Mouse (Mus musculus) thymus, postnatal 36 days (tissue): Measurements from ENCODE around the gene Nmb.

Experiments
- DNase-seq, 2 experiments: peaks; one replicate each; pipeline ENCODE4 v3.0.0; 2022; ENCODE audit warnings: mixed read lengths in 2 of 2

Gene Nmb

DNA sequence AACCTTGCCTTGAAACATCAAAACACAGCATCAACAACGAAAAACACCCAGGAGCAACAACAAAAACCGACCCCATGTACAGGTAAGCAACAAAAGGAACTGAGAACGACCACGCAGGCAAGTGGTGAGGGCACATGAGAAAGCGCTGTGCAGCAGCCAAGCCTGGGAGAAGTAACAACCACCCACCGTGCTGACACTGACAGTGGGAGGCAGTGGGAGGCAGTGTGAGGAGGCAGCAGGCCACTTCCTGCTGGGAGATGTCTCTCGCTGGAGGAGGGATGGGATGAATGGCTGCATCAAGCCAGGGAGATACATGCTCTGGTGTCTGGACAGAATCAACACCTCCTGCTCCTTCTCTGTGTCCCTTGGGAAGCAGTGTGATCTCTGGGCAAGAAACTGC lies 7.7 kb downstream of the Nmb start:
- no peak for DNase-seq

DNA sequence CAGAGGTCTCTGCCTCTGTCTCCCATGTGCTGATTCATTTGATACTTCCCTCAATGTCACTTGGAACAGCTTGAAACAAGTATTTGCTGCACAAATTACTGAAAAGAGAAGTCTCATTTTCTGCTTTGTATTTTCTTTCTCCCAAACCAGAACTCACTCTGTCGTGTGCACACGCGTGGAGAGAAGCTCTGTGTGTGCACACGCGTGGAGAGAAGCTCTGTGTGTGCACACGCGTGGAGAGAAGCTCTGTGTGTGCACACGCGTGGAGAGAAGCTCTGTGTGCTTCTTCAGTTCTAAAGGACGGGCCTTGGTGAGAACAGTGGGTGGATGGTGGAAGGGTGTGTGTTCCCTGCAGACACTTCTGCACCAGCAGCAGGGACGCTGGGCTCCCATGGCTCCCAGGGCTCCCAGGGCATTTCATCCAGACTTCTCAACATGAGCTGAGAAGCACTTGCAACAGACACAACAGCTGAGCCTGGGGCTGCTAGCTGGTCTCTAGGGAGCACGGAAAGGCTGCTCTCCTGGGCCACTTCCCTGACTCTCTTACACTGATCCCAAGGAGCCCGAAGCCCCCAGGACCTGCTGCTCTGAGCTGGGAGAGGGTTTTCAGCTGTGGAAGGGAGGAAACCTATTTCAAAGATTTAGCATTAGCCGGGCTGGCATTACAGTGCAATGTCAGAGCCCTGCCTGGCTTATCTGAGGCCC lies 9.9 kb downstream of the Nmb start:
- DNase-seq = no peak

DNA sequence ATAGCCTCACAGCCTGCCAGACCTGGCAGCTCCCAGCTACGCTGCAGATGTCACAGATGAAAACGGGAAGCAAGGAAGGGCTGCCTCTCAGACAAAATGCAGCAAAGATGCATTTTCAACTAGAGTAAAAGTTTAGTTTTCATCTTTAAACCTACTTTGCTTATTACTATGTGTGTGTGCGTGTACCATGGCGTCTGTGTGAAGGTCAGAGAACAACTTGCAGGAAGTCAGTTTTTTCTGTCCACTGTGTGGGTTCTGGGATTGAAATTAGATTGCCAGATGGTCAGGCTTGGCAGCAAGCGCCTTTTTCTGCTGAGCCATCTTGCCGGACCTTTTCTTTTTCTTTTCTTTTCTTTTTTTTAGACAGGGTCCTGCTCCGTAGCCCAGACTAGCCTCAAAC lies 10.7 kb downstream of the Nmb start:
- DNase-seq = no peak

DNA sequence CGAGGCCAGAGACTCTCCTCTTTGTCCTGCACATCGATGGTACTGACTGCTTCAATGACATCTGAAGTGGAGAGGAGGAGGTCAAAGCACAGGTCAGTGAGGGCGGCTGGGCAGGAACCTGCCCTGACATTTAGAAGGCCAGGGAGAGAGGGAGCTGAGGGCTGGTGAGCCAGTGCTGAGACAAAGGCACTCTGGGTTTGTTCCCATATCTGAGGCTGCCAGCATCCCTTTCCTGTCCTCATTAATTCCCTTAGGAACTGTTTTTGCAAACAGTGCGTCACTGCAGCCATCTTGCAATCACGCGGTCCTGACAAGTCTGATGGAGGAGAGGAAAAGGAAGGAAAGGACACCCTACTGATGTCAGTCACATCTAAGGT lies 11.1 kb downstream of the Nmb start:
- no peak for DNase-seq

DNA sequence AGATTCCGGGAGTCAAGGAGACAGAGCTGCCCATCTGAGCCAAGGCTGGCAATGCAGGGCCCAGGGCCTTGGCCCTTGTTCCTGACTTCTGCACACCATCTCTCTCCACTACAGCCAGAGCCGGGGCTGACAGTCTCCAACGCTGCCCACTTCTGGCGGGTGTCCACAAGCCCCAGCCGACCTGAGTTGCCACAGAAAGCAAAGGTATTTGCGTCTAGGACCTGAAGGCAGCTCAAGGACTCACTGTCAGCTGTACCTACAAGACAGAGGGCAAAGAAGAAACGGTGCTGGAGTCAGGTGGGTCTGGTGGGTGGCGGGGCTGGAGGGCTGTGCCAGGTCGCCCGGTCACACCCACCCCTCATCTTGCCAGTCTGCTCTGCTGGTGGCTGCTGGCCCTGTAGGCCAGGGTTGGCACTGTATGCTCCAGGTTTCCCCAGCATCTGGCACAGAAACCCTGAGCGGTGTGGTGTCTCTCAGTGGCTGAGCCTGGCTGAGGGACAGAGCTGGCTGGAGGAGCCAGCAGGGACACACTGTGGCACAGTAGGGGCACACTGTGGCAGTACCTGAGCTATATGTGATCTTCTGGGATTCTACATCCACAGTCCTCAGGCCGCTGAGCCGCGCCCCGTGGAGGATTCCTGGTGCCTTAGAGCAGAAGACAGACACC lies 11.7 kb downstream of the Nmb start:
- DNase-seq = no peak

DNA sequence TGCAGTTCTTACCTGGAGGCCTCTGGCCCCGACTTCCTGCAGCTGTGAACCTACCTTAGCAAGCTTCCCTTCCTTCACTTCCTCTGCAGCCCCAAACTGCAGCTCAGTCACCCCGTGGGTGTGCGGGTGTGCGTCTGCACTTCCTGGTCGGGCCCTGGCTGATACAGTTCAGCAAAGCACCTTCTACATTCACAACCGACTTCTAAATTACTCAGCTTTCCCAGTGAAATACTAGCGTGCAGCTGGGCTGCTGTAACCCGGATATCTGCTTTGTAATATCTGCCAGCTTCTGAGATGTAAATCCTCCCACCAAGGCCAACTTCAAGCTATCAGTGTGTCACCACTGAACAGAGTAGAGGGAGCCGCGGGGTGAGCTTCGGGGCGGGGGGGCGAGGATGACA lies 15.0 kb downstream of the Nmb start:
- DNase-seq = peak; percentile 84 to 91

DNA sequence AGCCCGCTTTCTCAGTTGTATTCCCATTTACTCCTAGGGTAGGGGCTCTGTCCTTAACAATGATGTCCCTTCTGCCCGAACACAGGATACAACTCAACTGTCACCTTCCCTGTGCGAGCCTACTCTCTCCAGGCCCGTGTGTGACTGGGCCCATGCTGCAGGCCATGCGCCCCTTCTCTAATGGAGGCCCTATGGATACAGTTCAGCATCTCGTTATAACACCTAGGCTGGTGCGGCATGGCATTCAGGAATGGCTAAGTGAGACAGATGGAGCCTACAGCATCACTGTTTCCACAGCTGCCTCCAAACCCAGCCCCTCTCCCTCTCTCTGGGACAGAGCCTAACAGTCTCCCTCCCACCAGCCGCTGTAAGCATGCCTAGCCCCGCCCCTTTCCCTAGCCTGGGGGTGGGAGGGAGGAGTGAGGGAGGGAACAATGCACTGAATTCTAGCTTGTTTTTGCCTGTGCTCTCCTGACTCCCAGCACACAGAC lies 15.8 kb downstream of the Nmb start:
- DNase-seq = peak; percentile 29 to 63

DNA sequence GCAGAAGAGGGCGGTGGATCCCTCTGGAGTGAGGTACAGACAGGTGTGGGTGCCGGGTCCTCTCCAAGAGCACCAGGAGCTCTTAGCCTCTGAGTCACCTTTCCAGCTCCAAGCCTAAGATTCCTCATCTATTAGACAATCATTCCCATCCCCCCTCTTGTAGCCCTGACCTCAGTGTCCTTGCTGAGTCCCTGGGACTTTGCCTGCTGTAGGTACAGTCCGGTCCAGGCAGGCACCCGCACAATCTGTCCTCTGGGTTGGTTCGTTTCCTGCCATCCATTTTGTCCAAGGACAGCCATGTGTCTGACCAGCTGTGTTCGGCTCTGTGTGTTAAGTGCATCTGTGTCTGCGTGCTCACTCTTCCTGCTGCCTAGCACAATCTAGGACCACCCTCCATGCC lies 16.3 kb downstream of the Nmb start:
- DNase-seq = no peak

DNA sequence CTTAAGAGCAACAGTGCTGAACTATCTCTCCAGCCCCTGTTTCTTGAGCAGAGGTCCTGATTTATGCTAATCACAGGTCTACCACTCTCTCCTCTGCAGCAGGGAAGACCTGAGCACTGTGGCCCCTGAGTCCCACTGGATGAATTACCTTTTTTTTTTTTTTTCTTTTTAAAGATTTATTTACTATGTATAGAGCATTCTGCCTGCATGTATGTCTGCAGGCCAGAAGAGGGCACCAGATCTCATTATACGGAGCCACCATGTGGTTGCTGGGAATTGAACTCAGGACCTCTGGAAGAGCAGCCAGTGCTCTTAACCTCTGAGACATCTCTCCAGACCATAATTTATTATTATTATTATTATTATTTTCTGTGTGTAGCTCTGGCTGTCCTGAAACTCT lies 19.2 kb downstream of the Nmb start:
- no peak for DNase-seq

DNA sequence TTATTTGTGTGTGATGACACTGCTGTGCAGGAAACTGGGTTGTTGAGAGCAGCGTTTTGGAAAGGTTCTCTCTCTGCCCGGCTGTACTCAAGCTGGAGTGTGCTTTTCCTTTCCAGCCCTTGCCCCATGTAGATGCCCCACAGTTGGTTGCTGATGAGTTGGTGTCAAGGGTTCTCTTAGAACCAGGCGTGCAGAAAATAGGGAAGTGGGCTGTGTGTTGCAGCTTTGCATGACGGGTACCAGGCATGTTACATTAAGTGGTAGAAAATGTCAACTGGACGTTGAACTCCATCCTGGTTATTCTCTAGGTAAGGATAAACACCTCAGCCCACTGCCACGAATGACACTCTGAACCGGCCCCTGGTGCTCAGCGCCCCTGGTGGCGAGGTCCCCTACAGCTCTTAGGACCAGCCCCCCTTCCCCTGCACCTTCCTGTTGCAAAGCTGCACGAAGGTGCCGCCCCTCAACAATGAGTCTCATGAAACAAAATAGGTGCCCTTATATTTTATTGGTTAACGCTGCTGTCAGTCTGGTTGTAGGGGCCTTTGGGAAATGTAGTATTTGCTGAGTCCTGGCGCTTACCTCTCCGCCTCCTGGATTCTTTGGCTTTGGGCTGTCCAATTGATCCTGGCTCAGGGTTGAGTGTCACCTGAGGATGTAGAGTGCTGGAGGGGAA lies 21.9 kb downstream of the Nmb start:
- DNase-seq = peak; percentile 83 to 89

DNA sequence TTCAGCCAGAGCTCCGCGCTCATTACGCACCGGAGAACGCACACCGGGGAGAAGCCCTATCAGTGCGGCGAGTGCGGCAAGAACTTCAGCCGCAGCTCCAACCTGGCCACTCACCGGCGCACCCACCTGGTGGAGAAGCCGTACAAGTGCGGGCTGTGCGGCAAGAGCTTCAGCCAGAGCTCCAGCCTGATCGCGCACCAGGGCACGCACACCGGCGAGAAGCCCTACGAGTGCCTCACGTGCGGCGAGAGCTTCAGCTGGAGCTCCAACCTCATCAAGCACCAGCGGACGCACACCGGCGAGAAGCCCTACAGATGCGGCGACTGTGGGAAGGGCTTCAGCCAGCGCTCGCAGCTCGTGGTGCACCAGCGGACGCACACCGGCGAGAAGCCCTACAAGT lies 29.1 kb downstream of the Nmb start:
- DNase-seq = no peak

DNA sequence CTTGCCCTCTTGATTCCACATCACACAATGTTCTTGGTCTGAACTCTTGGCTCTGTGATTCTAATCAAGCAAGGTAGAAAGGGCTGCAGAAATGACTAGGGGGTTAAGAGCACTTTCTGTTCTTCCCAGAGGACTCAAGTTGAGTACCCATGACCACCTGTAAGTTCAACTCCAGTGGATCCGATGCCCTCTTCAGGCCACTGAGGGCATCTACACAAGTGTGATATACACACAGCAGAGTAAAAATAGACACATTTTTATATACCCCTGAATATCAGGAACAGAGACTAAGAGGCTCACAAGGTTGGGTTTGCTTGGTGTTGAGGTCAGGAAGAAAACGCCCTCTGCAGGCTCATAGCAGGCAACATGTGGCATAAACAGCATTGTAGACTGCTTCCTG lies 31.2 kb downstream of the Nmb start:
- DNase-seq = no peak

DNA sequence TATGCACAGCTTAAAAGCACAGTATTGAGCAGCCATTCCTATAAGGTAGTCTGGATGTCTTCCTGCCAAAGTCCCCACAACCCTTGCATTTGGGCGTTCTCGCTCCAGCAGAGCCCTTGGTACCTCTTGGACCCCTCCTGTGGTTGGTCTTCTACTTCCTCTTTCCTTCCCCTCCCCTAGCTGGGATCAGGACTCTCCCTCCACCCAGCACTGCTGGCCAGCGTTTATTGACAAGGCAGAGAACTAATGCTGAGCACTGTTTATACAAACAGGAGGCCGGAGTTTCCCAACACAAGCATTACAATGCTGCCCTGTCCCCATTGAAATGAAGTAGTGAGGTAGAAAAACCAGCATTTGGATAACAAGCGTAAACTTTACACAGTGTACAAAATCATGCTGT lies 31.8 kb downstream of the Nmb start:
- no peak for DNase-seq

DNA sequence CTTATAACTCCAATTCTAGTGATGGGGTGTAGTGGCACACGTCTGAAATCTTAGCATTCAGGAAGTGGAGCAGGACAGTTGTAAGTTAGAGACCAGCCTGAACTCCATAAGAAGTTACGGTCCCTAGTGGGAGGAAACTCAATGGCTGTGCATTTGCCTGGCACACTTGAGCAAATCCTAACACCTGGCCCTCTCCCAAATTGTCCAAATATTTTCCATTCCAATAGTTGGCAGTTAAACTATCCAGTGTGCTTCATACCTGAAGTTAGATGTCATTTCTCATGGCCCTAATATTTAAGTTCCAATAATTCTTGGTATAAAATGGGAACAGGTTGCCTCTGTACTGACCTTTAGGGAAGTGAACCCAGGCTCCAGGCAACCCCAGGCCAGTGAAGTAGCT lies 36.2 kb downstream of the Nmb start:
- DNase-seq = no peak

DNA sequence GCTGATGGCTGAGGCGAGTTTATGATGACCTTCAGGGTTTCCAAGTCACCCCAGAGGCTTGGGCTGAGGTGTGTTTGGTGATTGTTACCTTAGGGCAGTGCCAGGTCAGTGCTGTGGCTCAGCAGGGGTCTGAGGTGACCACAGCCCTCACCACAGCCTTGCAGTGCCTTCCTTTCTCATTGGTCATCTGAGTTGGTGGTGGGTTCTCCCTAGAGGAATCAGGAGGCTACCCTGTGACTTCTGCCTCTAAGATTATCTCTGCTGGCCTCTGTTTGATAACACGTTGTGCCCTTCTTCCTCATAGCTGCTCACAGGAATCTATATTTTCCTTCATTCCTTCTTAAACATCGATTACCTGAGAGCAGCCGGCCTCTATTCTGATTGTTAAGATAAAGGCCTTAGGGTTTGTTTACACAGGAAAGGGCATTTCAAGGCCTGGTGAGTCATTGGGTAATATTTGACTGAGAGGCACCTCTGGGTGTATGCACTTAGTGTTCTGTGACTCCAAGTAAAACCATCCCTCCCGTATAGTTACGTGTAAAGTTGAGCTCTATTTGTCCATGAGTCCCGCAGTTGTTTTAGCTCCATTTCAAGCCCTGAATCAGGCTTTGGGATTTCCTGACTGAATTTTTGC lies 38.2 kb downstream of the Nmb start:
- no peak for DNase-seq

DNA sequence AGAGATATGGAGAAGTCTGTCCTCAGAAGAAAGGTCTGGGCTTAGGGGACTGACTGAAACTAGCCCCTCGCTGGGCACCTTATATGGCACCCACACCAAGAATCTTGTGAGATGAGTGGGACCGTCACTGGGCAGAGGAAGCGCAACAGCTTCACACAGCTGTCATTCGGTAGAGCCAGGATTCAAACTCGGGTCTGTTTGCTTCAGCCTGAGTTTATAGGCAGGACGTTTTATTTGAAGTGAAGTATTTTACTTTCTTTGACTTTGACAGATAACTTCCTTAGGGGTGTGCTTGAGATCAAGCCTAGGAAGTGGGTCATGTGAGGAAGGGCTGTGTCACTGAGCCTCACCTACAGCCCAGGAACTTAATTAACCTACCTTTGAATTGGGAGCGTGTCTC lies 39.4 kb downstream of the Nmb start:
- DNase-seq = peak; percentile 30 to 40

DNA sequence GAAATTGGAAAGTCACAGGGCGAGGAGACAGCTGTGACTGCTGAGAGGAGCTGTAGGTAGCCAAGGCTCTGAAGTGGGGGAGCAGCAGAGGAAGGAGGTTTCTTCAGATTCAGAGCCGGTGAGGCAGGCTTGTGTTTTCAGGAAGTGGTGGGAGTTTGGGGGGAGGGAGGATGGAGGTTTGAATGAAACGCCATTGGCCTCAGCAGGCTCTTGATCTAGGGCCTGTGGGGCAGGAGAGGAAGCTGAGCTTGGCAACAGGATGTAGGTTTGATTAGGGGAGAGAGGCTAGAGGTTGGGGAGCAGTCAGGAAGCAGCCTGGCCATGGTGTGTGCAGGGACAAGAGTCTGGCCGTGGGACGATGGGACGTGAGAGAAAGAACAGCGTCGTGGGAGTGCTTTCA lies 40.0 kb downstream of the Nmb start:
- DNase-seq = peak; percentile 78 to 88

DNA sequence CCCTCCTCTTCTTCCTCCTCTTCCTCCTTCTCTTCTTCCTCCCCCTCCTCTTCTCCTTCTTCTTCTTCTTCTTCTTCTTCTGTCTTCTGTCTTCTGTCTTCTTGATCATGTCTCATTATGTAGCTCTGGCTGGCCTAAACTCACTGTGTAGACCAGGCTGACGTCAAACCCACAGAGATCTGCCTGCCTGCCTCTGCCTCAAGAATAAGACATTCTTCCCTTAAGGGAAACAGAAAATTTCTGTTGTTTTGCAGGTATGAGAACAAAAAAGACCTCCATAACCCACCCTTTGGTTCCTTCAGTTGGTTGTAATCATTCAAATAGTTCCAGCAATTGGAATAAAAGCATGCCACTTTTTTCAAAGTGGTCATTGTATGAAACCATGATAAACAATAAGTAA lies 40.7 kb downstream of the Nmb start:
- DNase-seq = no peak

DNA sequence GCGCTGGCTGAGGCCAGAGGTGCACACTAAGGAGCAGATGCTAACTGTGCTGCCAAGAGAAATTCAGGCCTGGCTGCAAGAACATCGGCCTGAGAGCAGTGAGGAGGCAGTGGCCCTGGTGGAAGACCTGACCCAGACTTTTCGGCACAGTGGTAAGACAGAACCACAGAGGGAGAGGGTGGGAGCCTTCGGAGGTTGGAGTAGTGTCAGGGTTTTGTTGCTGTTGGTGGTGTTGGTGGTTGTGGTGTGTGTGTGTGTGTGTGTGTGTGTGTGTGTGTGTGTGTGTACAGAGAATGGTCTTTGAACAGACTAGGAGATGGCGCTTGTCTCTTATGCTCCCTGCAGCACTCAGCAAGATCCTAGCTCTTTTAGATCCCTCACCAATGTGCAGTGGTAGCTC lies 41.4 kb downstream of the Nmb start:
- peak in 1 of 2 experiments; percentile 25 for DNase-seq

DNA sequence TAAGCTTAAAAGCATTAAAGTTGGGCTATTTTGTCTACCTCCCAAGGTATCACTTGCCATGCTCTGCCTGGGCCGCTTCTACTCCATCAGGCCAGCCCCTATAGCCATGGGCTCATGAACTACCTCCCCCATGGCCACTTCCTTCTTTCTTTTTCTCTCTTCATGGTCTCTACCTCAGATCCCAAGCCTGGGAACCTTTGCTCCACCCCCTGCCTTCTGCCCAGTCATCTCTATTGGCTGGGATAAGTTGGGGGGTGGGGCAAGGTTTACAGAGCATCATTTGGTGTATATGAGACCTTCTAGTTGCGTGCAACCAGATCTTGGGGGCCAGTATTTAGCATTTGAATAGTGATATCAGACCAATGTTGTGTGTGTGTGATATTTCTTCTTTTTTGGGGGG lies 42.4 kb downstream of the Nmb start:
- no peak for DNase-seq

DNA sequence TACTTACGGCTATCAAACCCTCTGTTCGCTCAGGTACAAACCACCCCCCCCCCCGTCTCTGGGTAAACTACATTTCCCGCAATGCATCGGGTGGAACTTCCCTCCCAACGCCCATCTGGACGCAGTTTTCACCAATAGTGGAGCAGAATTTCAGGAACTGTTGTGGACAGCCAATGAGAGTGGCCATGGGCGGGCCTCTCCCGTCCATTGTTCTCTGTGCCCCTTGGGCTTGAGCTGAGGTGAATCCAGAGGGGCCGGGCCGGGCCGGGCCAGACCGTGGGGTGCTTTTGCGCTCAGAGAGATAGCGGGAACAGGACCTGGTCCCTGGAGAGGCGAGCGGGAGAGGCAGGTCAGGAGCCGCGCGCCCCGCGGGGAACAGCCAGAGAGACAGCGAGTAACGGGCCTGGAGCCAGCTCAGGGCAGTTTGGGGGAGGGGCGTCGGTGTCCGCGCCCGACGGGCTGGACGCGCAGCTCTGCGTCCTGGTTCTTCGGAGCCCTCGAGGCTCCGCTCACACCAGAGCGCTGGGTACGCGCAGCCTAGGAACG lies 44.1 kb downstream of the Nmb start, which contains the start of gene Zscan2:
Gene Zscan2 (plus strand): TSS at position 192 of the 546 bp plus-strand sequence.
- DNase-seq = peak; percentile 88 to 92

DNA sequence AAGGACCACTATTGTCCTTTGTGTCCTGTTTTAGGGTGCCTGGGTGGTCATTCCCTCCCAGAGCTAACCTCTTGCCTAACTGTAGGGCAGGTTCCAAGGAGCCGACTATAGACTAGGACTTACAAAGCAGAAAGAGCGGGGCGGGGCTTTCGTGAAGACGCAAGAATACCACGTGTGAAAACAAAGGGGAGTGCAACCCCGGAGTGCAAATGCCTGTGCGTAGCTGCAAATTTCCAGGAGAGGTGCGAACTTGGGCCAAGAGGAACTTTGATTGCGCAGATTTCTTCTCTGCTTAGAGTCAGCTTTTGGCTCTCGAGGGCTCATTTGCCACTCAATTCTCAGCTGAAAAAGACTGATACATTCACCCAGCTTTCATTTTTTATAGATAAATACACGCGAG lies 44.6 kb downstream of the Nmb start:
- DNase-seq = peak; percentile 73 to 82

DNA sequence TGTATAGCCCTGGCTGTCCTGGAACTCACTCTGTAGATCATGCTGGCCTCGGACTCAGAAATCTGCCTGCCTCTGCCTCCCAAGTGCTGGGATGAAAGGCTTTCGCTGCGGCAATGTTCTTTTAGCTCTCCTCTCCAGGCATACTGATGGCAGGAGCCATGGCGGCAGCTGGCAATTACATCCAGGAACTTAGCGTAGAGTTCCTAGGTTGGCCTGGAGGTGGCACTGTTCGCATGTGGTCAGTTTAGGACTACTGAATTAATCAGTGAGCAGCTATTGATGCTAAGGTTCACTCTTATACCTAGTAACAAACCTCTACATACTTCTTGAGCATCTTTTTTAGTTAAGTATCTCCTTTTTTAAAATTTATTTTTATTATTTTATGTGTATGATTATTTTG lies 47.7 kb downstream of the Nmb start:
- peak; percentile 78 to 81 for DNase-seq
